26 mouse cellular contexts compared by ENCODE assay signal in the genomic region with DNA sequence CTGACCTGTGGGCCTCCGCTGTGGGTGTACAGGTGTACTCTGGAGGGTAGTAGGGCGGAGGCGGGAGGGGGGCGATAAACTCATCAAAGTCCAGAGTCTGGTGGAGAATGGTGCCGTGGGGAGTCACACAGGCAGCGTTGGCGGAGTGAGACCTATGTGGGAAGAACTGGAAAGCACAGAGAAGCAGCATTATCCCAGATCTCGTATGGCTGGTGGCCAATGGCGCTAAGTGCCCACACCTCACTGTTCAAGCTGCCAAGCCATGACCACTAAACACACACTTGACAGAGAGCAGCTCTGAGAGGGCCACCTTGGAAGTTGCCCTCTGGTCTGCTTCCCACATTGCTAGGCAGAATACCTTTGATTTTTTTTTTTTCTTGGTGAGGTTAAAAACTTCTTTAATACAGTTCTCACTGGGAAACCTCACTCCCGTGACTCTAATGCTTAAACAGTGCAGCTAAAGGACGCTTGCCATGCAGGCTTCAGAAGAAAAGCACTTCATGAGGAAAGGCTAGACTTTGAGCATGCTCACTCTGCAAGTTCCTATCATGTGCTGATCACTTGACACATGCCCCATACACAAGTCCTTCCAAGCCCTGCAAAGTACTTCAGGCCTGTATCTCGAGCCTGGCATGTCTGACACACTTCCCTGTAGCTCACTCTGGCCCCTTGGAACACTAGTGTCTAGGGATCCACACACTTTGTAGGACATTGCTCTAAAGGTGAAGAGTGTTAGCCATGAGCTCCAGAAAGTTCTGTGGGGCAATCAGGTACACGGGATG.
DNase-seq lines count a peak whose midpoint lies in the region; ATAC-seq and TF ChIP-seq lines count a peak whose summit lies in the region.
"Had no signal": no experiment of that assay in that cellular context is flagged by ENCODE, and none has a peak within 500 bp of the region (broad histone marks: within the 10 kb centered on the region; RNA-seq: fewer than 3 reads in every experiment).

No protein-coding gene starts in this region.

- peak in 1 of 2 experiments; percentile 72 for DNase-seq in left cerebral cortex, adult 2 months (ENCODE audit: extremely low spot score in 1 of 2, low spot score in 2 of 2)
- DNase-seq in left cerebral cortex, postnatal 10 days (ENCODE audit: extremely low spot score in 1 of 2, low spot score in 2 of 2) = no peak
- DNase-seq in brain, embryonic 14.5 days (ENCODE audit: low read depth) = peak; percentile 33
- peak; percentile 31 for DNase-seq in lung, embryonic 14.5 days
- peak; percentile 54 for DNase-seq in lung, postnatal 25 days (ENCODE audit: low spot score)
- no peak for DNase-seq in ovary, postnatal 36 days (ENCODE audit: low spot score)
- no peak for DNase-seq in midbrain, embryonic 14.5 days
- DNase-seq: adrenal gland, adult 2 months; B cell, adult 2 months; cerebellum, adult 18-20 months; cerebellum, postnatal 14 days; gastrocnemius, postnatal 25 days; heart, adult 18-20 months; kidney, adult 2 months; layer of hippocampus, adult 9-11 months; liver, embryonic 13.5 days had no signal

- H3K4me1 ChIP-seq in lung, embryonic 14.5 days (ENCODE audit: insufficient read depth) = no peaks in the 10 kb centered on the region
- no peaks in the 10 kb centered on the region for H3K4me1 ChIP-seq in midbrain, embryonic 14.5 days (ENCODE audit: control insufficient read depth, insufficient read depth, low read length)
- peaks cover 22% of the 10 kb centered on the region for H3K4me1 ChIP-seq in forebrain, embryonic 13.5 days
- H3K4me1 ChIP-seq: embryonic facial prominence, embryonic 12.5 days; liver, embryonic 13.5 days had no signal

- 67% methylated on average over 13 of the region's 13 CpGs for WGBS in lung, embryonic 14.5 days
- WGBS in midbrain, embryonic 14.5 days = 93% methylated on average over 13 of the region's 13 CpGs
- WGBS in forebrain, embryonic 13.5 days = 88% methylated on average over 13 of the region's 13 CpGs

- H3K4me3 ChIP-seq in left cerebral cortex, adult 2 months = no peak overlapping the region
- no peak overlapping the region for H3K4me3 ChIP-seq in lung, embryonic 14.5 days (ENCODE audit: low read depth, low read length)
- H3K4me3 ChIP-seq in midbrain, embryonic 14.5 days (replicated peaks; ENCODE audit: low read depth, low read length) = no peak overlapping the region
- H3K4me3 ChIP-seq in forebrain, embryonic 13.5 days = no peak overlapping the region
- H3K4me3 ChIP-seq: embryonic facial prominence, embryonic 12.5 days; hindbrain, embryonic 12.5 days; limb, embryonic 13.5 days; liver, embryonic 13.5 days; midbrain, embryonic 10.5 days had no signal

- intact Hi-C loops in left cerebral cortex, adult 2 months (cut with DNase I) = loop anchor here (2.0 to 10.0 kb wide), 4 partner anchors 26 to 318 kb away; partner anchors contain the start of gene Nsmce3
- intact Hi-C loops in left cerebral cortex, postnatal 10 days (cut with DNase I) = no loop called here

- no peak for TF ChIP-seq CTCF in left cerebral cortex, adult 2 months (IDR thresholded peaks at IDR 0.05)
- no peak for TF ChIP-seq CTCF in brain, embryonic 14.5 days (IDR thresholded peaks at IDR 0.05; ENCODE audit: borderline replicate concordance, extremely low read depth, insufficient read depth, insufficient read length)
- no peak for TF ChIP-seq CTCF in lung, embryonic 14.5 days (IDR thresholded peaks at IDR 0.05; ENCODE audit: low read depth)

- peak overlapping the region; percentile 33; the same call in 1 of the 2 replicates for H3K27ac ChIP-seq in left cerebral cortex, adult 2 months
- H3K27ac ChIP-seq in lung, embryonic 14.5 days (ENCODE audit: low read depth) = no peak overlapping the region
- no peak overlapping the region for H3K27ac ChIP-seq in midbrain, embryonic 14.5 days (replicated peaks; ENCODE audit: low read depth, low read length)
- no peak overlapping the region for H3K27ac ChIP-seq in forebrain, embryonic 13.5 days
- H3K27ac ChIP-seq: embryonic facial prominence, embryonic 12.5 days; hindbrain, embryonic 12.5 days; kidney, postnatal 0 days; limb, embryonic 13.5 days; liver, embryonic 13.5 days; midbrain, embryonic 10.5 days; stomach, postnatal 0 days had no signal

- H3K9ac ChIP-seq in lung, embryonic 14.5 days = no peak overlapping the region
- H3K9ac ChIP-seq in midbrain, embryonic 14.5 days (replicated peaks; ENCODE audit: low read length) = no peak overlapping the region
- H3K9ac ChIP-seq in forebrain, embryonic 13.5 days = no peak overlapping the region
- H3K9ac ChIP-seq: embryonic facial prominence, embryonic 12.5 days; hindbrain, embryonic 12.5 days; limb, embryonic 13.5 days; liver, embryonic 13.5 days had no signal

- H3K27me3 ChIP-seq in lung, embryonic 14.5 days (ENCODE audit: insufficient read depth, low read length) = no peaks in the 10 kb centered on the region
- H3K27me3 ChIP-seq in midbrain, embryonic 14.5 days (ENCODE audit: control insufficient read depth, insufficient read depth, low read length) = no peaks in the 10 kb centered on the region
- H3K27me3 ChIP-seq in forebrain, embryonic 13.5 days = no peaks in the 10 kb centered on the region
- H3K27me3 ChIP-seq: CH12.LX; hindbrain, embryonic 12.5 days; limb, embryonic 13.5 days; liver, embryonic 13.5 days; Patski had no signal

- no peak overlapping the region for H3K4me2 ChIP-seq in lung, embryonic 14.5 days
- no peak overlapping the region for H3K4me2 ChIP-seq in midbrain, embryonic 14.5 days (ENCODE audit: low read length)
- H3K4me2 ChIP-seq in forebrain, embryonic 13.5 days = no peak overlapping the region
- H3K4me2 ChIP-seq: embryonic facial prominence, embryonic 12.5 days; hindbrain, embryonic 12.5 days; limb, embryonic 13.5 days; liver, embryonic 13.5 days had no signal

- no peaks in the 10 kb centered on the region for H3K36me3 ChIP-seq in lung, embryonic 14.5 days (ENCODE audit: insufficient read depth)
- no peaks in the 10 kb centered on the region for H3K36me3 ChIP-seq in midbrain, embryonic 14.5 days (ENCODE audit: control insufficient read depth, insufficient read depth, low read length)
- H3K36me3 ChIP-seq in forebrain, embryonic 13.5 days (ENCODE audit: poor library complexity, severe bottlenecking) = no peaks in the 10 kb centered on the region
- H3K36me3 ChIP-seq: embryonic facial prominence, embryonic 12.5 days; G1E; hindbrain, embryonic 12.5 days; limb, embryonic 13.5 days; liver, embryonic 13.5 days; midbrain, embryonic 10.5 days had no signal

- TF ChIP-seq POLR2A in brain, embryonic 14.5 days (IDR thresholded peaks at IDR 0.05; ENCODE audit: borderline replicate concordance, extremely low read depth, insufficient read depth, insufficient read length, poor library complexity, severe bottlenecking) = no peak

- ATAC-seq in lung, embryonic 14.5 days (ENCODE audit: insufficient read depth) = peak; percentile 44; the same call in 1 of the 2 replicates
- ATAC-seq in midbrain, embryonic 14.5 days (ENCODE audit: low FRiP score, low TSS enrichment) = no peak
- no peak for ATAC-seq in forebrain, embryonic 13.5 days
- ATAC-seq: Patski had no signal

- H3K9me3 ChIP-seq in lung, embryonic 14.5 days (ENCODE audit: low read depth, low read length) = no peaks in the 10 kb centered on the region
- H3K9me3 ChIP-seq in midbrain, embryonic 14.5 days (ENCODE audit: control insufficient read depth, low read length) = no peaks in the 10 kb centered on the region
- H3K9me3 ChIP-seq in forebrain, embryonic 13.5 days (replicated peaks) = no peaks in the 10 kb centered on the region
- H3K9me3 ChIP-seq: embryonic facial prominence, embryonic 12.5 days; hindbrain, embryonic 12.5 days; limb, embryonic 13.5 days; liver, embryonic 13.5 days; midbrain, embryonic 10.5 days had no signal

Comparison
In these comparisons a context has a peak if more than half of its experiments do, and no peak if none do; other contexts are left out.
1. DNase-seq: peak in brain, embryonic 14.5 days (single experiment), lung, embryonic 14.5 days (single experiment) and lung, postnatal 25 days (single experiment); none in left cerebral cortex, postnatal 10 days (0 of 2), ovary, postnatal 36 days (single experiment) and midbrain, embryonic 14.5 days (single experiment).